Mouse (Mus musculus): ENCODE results near the gene Klra6.
"Not testable (repeated sequence)": the region's sequence is repeated elsewhere in the genome, so short reads cannot be mapped to it uniquely, and the experiment has no call there.

Klra6 gene

GRCm38 (mm10) chr6:130026854-130027253 lies at the start of gene Klra6:
Gene Klra6 (minus strand): TSS chr6:130026954.
- DNase-seq (ENCODE audit: low spot score): no peak

DNA sequence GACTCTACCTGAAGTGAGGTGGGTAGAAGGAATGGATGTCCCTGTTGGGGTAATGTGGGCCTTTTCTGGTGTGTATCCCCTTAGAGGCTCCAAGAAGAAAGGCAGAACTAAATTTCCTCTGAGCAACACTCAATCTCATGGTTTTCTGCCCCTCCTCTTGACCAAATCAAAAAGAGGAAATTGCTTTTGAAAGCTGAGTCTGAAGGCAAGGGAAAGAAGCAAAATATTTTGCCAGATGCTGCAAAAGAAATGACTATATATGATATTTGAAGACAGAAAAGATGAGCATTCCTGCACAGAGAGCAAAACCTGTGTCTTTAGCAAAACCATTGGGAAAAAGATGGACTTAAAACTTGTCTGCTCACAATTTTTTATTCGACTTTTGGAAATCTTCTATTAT lies 40.4 kb upstream of the Klra6 start, which contains the start of gene Klra4:
Klra4 (minus strand) TSS at position 101 of the 400 bp plus-strand sequence.
- DNase-seq (ENCODE audit: low spot score): not testable (repeated sequence)

DNA sequence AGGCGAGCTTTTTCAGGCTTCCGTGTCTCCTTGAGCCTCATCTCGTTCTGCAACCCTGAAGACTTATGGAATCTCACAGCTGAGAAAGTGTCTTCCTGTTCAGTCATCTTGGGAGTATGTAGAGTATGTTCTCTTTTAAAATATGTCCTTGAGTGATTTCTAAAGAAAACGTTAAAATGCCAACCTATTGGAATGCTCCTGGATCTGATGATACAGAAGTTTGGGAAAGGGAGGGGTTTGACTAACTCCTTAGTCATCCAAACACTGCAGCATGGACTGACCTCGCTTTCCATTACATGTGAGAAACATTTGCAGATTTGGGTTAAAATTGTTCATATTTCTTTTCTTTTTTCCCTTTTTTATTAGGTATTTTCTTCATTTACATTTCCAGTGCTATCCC lies 38.4 kb upstream of the Klra6 start:
- DNase-seq (ENCODE audit: low spot score): no peak

- not testable (repeated sequence) for DNase-seq (ENCODE audit: low spot score)
Measured at GRCm38 (mm10) chr6:130035146-130035545, 8.4 kb upstream of the Klra6 start.

GRCm38 (mm10) chr6:130031493-130032089 lies 4.8 kb upstream of the Klra6 start:
- DNase-seq (ENCODE audit: low spot score): not testable (repeated sequence)

Data from layer of hippocampus, adult 11-12 months (tissue).